Mouse (Mus musculus) neural tube, embryonic 13.5 days (tissue): ENCODE results near the gene Stac2. TPM values are rescaled to one million over a fixed set of nuclear protein-coding genes. Genes with fewer than 3 reads are reported as not detected.

ENCODE experiments used
- ATAC-seq: fragments of 200-750 bp; cut with Nextera tagmentation; 2 replicates; pipeline ENCODE4 v1.8.0; 2017; ENCODE audit warnings: low read depth, mild to moderate bottlenecking, moderate TSS enrichment, moderate library complexity
- H3K27ac ChIP-seq: fragments of 300-500 bp; sonication (generic); replicated peaks from 2 replicates; pipeline ENCODE4 v1.5.1; 2015; ENCODE audit warnings: moderate library complexity, mild to moderate bottlenecking, inconsistent platforms
- H3K27me3 ChIP-seq: fragments of 300-500 bp; sonication (generic); 2 replicates; pipeline ENCODE4 v1.6.1; 2015; ENCODE audit warnings: mild to moderate bottlenecking, inconsistent platforms
- H3K36me3 ChIP-seq: fragments of 300-500 bp; sonication (generic); 2 replicates; pipeline ENCODE4 v1.6.1; 2015; ENCODE audit warnings: mild to moderate bottlenecking, inconsistent platforms
- H3K4me1 ChIP-seq: fragments of 300-500 bp; sonication (generic); replicated peaks from 2 replicates; pipeline ENCODE4 v1.6.1; 2015; ENCODE audit warnings: inconsistent platforms
- H3K4me2 ChIP-seq: fragments of 300-500 bp; sonication (generic); 2 replicates; pipeline ENCODE4 v1.6.1; 2015; ENCODE audit warnings: inconsistent platforms, mild to moderate bottlenecking, moderate library complexity
- H3K4me3 ChIP-seq: fragments of 300-500 bp; sonication (generic); 2 replicates; pipeline ENCODE4 v1.5.1; 2015; ENCODE audit warnings: mild to moderate bottlenecking, inconsistent platforms
- H3K9ac ChIP-seq: fragments of 300-500 bp; sonication (generic); 2 replicates; pipeline ENCODE4 v1.6.1; 2015; ENCODE audit warnings: moderate library complexity, mild to moderate bottlenecking, inconsistent platforms
- H3K9me3 ChIP-seq: fragments of 300-500 bp; sonication (generic); 2 replicates; pipeline ENCODE4 v1.6.1; 2016; ENCODE audit warnings: inconsistent platforms
- WGBS: fragments of 180-500 bp; shearing (Covaris S2); methylation state at CpG from one replicate; pipeline ENCODE4 v1.1.7; 2015; 5-methylcytosine and 5-hydroxymethylcytosine counted together
- polyA plus RNA-seq: library from polyadenylated mRNA; unstranded; fragments of >200 nt; fragmentation: Nextera tagmentation; extraction: Ambion mirVana; gene quantifications from 2 replicates; pipeline ENCODE4 v1.2.1, GENCODE M21; 2015

The Stac2 gene
- polyA plus RNA-seq, 1 experiment from 2014 or later, result 13.9 TPM

DNA sequence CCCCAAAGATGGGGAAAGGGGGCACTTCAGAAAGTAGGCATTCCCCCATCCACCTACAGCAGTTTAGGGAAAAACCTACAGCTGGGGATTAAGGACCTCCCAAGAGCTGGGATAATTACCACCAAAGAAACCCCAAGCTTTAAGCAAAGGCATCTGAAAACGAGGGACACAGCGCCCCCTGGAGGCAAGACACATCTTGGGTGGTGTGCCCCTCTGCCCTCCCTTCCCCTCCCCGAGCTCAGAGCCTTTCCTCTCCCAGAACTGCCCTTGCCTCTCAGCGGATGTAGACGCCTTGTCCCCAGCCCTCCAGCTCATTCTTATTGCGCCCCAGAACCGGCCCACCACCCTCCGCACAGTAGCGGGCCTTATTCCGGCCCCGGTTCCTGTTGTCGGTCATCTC is 50.6 kb downstream of the Stac2 start:
- Histone ChIP-seq H3K4me2 (peak overlapping the region; percentile 21; the same call in 1 of the 2 replicates), H3K4me3 (no peak overlapping the region), H3K36me3 (peaks cover 51% of the 10 kb centered on the region), H3K27me3 (peaks cover 13% of the 10 kb centered on the region; the same call in 1 of the 2 replicates), H3K9me3 (no peaks in the 10 kb centered on the region), H3K27ac (no peak overlapping the region), H3K4me1 (peaks cover 37% of the 10 kb centered on the region), H3K9ac (0 out of 2 replicates have a peak overlapping the region, but pooled peaks have one; percentile 0)
- no peak for ATAC-seq
- 8% methylated on average over 12 of the region's 12 CpGs for WGBS

DNA sequence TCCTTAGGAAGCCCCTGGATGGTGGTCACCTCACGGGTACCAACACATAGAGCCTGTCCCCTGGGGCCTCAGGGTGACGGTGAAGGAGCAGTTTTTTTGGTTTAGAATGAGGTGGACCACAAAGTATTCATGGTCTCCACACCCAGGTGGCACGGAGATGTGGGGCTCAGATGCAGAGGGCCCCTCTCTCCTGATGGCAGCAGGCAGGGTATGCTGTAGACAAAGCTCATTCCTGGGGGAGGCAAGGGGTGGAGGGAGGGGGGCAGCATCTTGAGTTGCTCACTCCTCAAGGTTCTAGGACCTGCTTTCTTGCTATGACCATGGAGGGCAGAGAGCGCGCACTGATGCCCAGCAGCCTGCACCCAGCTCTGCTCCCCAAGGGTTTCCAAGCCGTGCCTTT is 51.3 kb downstream of the Stac2 start:
- H3K9ac ChIP-seq, result no peak overlapping the region
- ATAC-seq, result no peak
- peaks cover 37% of the 10 kb centered on the region for H3K4me1 ChIP-seq
- peaks cover 44% of the 10 kb centered on the region for H3K36me3 ChIP-seq
- no peaks in the 10 kb centered on the region for H3K9me3 ChIP-seq
- H3K27ac ChIP-seq, result no peak overlapping the region
- H3K4me2 ChIP-seq, result no peak overlapping the region
- WGBS, result 63% methylated on average over 6 of the region's 6 CpGs
- no peak overlapping the region for H3K4me3 ChIP-seq
- H3K27me3 ChIP-seq, result peaks cover 13% of the 10 kb centered on the region; the same call in 1 of the 2 replicates

DNA sequence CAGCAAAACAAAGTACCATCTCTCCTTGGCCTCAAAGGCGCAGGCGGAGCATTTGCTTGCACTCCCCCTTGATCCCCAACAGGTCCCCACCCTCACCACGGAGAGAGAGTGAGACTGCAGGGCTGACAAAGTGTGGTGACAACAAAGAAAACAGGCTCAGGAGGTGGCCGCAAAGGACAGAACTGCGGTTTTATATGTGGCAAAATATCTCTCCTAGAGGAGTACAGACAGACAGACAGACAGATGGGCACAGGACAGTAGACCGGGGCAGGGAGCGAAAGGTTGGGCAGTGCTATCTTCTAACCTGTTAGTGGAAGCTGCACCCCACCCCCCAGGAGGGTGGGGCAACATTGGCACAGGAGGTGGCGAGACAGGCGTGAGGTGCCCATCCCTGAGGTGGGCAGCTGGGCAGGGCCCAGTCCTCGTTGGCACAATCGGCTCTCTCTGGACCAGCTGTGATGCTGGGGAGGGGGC is 51.9 kb downstream of the Stac2 start:
- 23% methylated on average over 11 of the region's 11 CpGs for WGBS
- Histone ChIP-seq H3K4me1 (peaks cover 37% of the 10 kb centered on the region), H3K4me3 (no peak overlapping the region), H3K4me2 (no peak overlapping the region), H3K36me3 (peaks cover 39% of the 10 kb centered on the region), H3K9me3 (no peaks in the 10 kb centered on the region), H3K9ac (no peak overlapping the region), H3K27ac (no peak overlapping the region), H3K27me3 (peaks cover 17% of the 10 kb centered on the region; the same call in 1 of the 2 replicates)
- no peak for ATAC-seq

GRCm38 (mm10) chr11:98000378-98001140 is 52.7 kb downstream of the Stac2 start:
- no peak overlapping the region for H3K27ac ChIP-seq
- no peaks in the 10 kb centered on the region for H3K9me3 ChIP-seq
- WGBS, result 33% methylated on average over 7 of the region's 7 CpGs
- peaks cover 31% of the 10 kb centered on the region for H3K36me3 ChIP-seq
- H3K4me3 ChIP-seq, result no peak overlapping the region
- H3K4me2 ChIP-seq, result no peak overlapping the region
- no peak for ATAC-seq
- H3K4me1 ChIP-seq, result peaks cover 42% of the 10 kb centered on the region
- H3K27me3 ChIP-seq, result peaks cover 19% of the 10 kb centered on the region; the same call in 1 of the 2 replicates
- peak overlapping the region; percentile 22; the same call in 1 of the 2 replicates for H3K9ac ChIP-seq

DNA sequence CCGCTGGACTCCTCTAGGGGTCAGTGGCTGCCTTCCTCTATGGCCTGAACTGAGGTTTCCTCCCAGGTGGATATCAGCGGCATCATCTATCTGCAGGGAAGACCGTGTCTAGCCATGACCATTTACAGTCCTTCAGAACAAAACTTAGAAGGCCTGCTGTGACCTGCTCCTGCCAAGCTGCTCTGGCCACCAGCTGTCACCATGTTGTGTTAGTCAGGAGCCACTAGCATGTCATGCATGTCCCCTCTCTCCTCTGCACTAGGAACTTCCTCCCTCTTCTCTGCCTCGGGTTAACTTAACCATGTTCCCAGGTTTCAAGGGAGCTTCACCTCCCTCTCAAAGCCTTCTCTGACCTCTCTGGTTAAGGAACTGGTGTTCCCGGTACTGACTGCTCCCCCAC is 53.5 kb downstream of the Stac2 start:
- H3K9ac ChIP-seq, result peak overlapping the region; percentile 22; the same call in 1 of the 2 replicates
- no peak overlapping the region for H3K4me2 ChIP-seq
- WGBS, result 60% methylated on average over 5 of the region's 5 CpGs
- H3K36me3 ChIP-seq, result peaks cover 22% of the 10 kb centered on the region
- no peaks in the 10 kb centered on the region for H3K9me3 ChIP-seq
- peaks cover 22% of the 10 kb centered on the region; the same call in 1 of the 2 replicates for H3K27me3 ChIP-seq
- H3K27ac ChIP-seq, result no peak overlapping the region
- no peak for ATAC-seq
- H3K4me1 ChIP-seq, result peaks cover 50% of the 10 kb centered on the region
- H3K4me3 ChIP-seq, result no peak overlapping the region

DNA sequence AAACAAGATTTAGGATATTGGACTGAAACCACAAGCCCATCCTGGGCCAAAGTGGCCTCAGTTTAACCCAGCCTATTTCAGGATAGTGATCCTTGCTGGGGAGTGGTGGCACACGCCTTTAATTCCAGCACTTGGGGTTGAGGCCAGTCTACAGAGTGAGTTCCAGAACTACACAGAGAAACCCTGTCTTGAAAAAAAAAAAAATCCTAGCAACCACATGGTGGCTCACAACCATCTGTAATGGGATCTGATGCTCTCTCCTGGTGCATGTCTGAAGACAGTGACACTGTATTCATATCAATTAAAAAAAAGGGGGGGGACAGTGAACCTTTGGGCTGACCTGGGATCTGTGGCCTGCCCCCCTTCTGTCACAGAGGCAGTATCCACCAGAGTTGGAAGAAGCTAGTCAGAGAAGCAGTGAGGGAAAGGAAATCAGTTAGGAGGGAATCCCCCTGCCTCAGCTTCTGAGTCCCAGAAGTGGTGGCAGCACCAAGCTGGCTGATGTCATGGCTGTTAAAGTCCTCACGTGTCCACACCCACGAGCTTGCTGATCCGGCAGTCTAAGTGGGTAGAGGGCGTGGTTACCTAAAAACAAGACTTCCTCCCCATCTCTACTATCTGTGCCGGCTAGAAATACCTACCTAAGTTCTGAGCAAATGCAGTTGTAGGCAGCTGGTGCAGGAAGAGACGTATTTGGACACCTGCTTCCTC is 54.2 kb downstream of the Stac2 start:
- no peak overlapping the region for H3K4me2 ChIP-seq
- H3K9ac ChIP-seq, result no peak overlapping the region
- H3K27me3 ChIP-seq, result peaks cover 29% of the 10 kb centered on the region; the same call in 1 of the 2 replicates
- WGBS, result 68% methylated on average over 7 of the region's 7 CpGs
- H3K9me3 ChIP-seq, result no peaks in the 10 kb centered on the region
- no peak overlapping the region for H3K4me3 ChIP-seq
- H3K36me3 ChIP-seq, result peaks cover 16% of the 10 kb centered on the region
- no peak for ATAC-seq
- no peak overlapping the region for H3K27ac ChIP-seq
- peaks cover 49% of the 10 kb centered on the region for H3K4me1 ChIP-seq

DNA sequence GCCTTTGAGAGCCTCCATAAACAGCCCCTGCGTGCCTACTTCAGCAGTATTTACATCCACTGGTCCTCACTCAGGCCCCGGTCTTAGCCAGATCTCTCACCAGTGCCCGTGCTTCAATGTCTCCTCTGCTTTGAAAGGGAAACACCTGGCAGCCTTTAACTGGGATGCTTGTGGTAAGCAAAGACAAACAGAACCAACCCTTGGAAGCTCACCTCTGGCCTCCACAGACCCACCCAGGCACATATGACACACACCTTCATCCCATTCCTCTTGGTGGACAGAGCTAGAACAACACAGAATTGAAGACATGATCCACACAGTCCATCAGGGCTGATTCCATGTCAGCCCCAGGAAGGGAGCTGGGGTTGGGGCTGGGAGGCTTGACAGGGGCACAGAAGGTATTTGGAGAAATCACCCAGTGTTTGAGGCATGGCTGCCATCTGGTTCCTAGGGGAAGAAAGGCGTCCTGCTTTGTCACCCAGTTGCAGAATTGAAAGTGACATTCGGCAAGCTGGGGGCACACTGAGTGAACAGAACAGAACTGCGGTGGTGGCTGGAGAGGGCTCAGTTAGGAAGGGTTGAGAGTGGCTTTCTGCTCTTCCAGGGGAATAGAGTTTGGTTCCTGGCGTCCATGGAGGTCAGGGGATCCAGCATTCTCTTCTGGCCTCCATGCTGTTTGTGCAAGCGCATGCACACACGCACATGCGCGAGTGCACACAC is 55.0 kb downstream of the Stac2 start:
- WGBS, result 81% methylated on average over 11 of the region's 11 CpGs
- Histone ChIP-seq H3K36me3 (peaks cover 9% of the 10 kb centered on the region), H3K4me3 (no peak overlapping the region), H3K27ac (no peak overlapping the region), H3K9ac (no peak overlapping the region), H3K4me1 (peaks cover 41% of the 10 kb centered on the region), H3K9me3 (no peaks in the 10 kb centered on the region), H3K27me3 (peaks cover 29% of the 10 kb centered on the region; the same call in 1 of the 2 replicates), H3K4me2 (no peak overlapping the region)
- no peak for ATAC-seq

GRCm38 (mm10) chr11:97997387-97997960 is 55.8 kb downstream of the Stac2 start:
- H3K4me3 ChIP-seq, result no peak overlapping the region
- H3K9ac ChIP-seq, result no peak overlapping the region
- WGBS, result 78% methylated on average over 8 of the region's 8 CpGs
- H3K4me2 ChIP-seq, result no peak overlapping the region
- H3K27ac ChIP-seq, result no peak overlapping the region
- H3K4me1 ChIP-seq, result peaks cover 34% of the 10 kb centered on the region
- ATAC-seq, result no peak
- H3K27me3 ChIP-seq, result peaks cover 29% of the 10 kb centered on the region; the same call in 1 of the 2 replicates
- peaks cover 2% of the 10 kb centered on the region; the same call in 1 of the 2 replicates for H3K36me3 ChIP-seq
- no peaks in the 10 kb centered on the region for H3K9me3 ChIP-seq

DNA sequence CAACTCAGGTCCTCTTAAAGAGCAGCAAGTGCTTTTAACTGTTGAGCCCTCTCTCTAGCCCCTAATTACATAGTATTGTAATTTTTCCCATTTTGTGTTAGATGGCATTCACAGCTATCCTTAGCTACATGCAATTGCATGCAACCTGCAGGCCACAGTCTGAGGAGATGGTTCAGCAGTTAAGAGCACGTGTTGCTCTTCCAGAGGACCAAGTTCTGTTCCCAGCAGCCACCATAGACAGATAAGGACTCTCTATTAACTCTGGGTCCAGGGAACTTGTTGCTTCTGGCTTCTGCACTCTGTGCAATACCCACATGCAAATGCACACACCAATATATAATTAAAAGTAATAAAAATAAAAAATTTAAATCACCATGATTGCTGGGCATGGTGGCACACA is 56.6 kb downstream of the Stac2 start:
- no peak for ATAC-seq
- no peak overlapping the region for H3K4me2 ChIP-seq
- no peak overlapping the region for H3K27ac ChIP-seq
- H3K9me3 ChIP-seq, result no peaks in the 10 kb centered on the region
- H3K36me3 ChIP-seq, result no peaks in the 10 kb centered on the region
- peaks cover 26% of the 10 kb centered on the region for H3K4me1 ChIP-seq
- WGBS, result 66% methylated on average over 1 of the region's 1 CpGs
- H3K4me3 ChIP-seq, result no peak overlapping the region
- H3K9ac ChIP-seq, result no peak overlapping the region
- peaks cover 23% of the 10 kb centered on the region; the same call in 1 of the 2 replicates for H3K27me3 ChIP-seq

GRCm38 (mm10) chr11:97995564-97996288 is 57.5 kb downstream of the Stac2 start, which contains the start of gene Arl5c:
TSS of gene Arl5c (minus strand) at chr11:97996181.
- Histone ChIP-seq H3K4me1 (peaks cover 26% of the 10 kb centered on the region), H3K4me3 (peak within 1 kb of the TSS; percentile 38), H3K27me3 (peaks cover 18% of the 10 kb centered on the region; the same call in 1 of the 2 replicates), H3K27ac (no peak within 1 kb of the TSS), H3K9me3 (no peaks in the 10 kb centered on the region), H3K9ac (peak within 1 kb of the TSS; percentile 63), H3K4me2 (peak within 1 kb of the TSS; percentile 70), H3K36me3 (no peaks in the 10 kb centered on the region)
- ATAC-seq, result peak; percentile 40
- under 1% methylated on average over 26 of the region's 26 CpGs for WGBS
